Mouse (Mus musculus) thymus, postnatal 0 days (tissue): ENCODE data around the gene Efcab12. TPM values are rescaled to one million over a fixed set of nuclear protein-coding genes. Genes with fewer than 3 reads are reported as not detected.

ENCODE experiments used
- DNase-seq: peaks from one replicate; pipeline ENCODE4 v3.0.0-alpha.2; 2015; ENCODE audit warnings: low spot score
- polyA plus RNA-seq: library from polyadenylated mRNA; unstranded; fragments of >200 nt; fragmentation: Nextera tagmentation; extraction: Ambion mirVana; gene quantifications from 2 replicates; pipeline ENCODE4 v1.2.1, GENCODE M21; 2015

Efcab12 gene
- polyA plus RNA-seq, 1 experiment from 2014 or later: 0.20 TPM

GRCm38 (mm10) chr6:115846640-115847411, 8.6 kb upstream of the Efcab12 start:
- DNase-seq: peak; percentile 79

DNA sequence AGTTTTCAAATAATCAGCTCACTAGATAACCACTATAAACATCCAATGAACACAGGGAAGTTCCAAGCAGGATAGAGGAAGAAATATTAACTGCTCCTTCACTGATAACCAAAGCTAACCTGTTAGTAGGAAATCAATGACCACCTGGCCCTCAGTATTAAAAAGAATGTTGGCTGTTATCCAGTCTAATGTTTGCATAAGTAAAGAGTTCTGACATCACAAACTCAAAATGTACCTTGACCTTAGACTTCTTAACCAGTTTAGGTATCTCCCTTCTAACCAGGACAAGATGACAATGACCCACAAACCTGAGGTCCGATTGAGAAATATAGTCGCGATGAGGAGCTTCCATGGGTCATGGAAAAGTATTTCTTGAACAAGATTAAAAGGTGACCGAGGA, 6.8 kb upstream of the Efcab12 start:
- no peak for DNase-seq

- DNase-seq: peak; percentile 12
Measured at GRCm38 (mm10) chr6:115838745-115839144, 533 bp upstream of the Efcab12 start.

DNA sequence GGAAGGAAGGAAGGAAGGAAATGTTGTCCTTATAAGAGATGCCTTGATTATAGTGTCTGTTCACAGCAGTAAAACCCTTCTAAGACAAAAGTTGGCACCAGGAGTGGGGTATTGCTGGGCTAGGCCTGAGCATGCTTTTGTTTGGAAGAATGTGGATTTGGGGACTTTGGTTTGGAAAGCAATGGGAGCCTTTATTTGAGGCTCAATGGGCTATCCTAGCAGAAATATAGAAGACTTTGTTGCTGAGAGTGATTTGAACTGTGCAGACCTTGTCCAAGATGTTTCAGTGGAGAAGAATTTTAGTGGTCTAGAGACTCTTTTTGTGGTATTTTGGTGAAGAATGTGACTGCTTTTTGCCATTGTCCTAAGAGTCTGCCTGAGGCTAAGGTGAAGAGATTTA, 4.4 kb downstream of the Efcab12 start:
- DNase-seq: no peak

GRCm38 (mm10) chr6:115832152-115832850, 5.9 kb downstream of the Efcab12 start:
- DNase-seq: no peak

DNA sequence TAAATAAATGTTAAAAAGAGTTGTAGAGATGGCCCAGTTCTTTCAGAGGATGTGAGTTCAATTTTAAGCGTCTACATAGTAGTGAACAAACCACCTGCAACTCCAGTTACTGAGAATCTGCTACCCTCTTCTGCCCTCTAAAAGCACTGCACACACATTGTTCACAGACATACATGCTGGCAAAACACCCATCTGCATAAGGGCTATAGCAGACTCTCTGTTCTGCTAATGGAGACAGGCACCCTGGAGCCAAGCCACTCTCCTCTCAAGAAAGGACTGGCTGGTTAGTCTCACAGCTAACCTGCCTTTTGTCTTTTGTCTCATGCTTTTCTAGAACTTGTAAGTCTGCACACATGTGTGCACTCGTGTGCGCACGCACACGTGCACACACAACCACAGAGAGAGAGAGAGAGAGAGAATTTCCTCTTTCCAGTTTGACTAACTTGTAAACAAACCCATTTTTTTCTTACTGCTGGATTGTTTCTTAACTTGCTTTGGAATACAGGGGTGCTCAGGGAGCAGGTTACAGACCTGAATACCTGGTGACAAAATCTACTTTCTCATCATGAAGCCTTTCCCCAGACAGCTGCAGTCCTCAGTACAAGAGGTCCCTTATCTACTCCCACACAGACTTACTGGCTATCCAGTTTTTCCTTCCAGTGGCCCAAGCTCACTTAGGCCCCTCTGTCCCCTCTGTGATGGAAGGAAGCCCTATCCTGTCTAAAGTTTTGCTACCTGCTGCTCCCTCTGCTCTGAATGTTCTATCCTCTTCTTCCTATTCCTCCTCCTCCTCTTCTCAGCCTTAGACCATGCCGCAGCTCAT, 7.2 kb downstream of the Efcab12 start:
- no peak for DNase-seq

DNA sequence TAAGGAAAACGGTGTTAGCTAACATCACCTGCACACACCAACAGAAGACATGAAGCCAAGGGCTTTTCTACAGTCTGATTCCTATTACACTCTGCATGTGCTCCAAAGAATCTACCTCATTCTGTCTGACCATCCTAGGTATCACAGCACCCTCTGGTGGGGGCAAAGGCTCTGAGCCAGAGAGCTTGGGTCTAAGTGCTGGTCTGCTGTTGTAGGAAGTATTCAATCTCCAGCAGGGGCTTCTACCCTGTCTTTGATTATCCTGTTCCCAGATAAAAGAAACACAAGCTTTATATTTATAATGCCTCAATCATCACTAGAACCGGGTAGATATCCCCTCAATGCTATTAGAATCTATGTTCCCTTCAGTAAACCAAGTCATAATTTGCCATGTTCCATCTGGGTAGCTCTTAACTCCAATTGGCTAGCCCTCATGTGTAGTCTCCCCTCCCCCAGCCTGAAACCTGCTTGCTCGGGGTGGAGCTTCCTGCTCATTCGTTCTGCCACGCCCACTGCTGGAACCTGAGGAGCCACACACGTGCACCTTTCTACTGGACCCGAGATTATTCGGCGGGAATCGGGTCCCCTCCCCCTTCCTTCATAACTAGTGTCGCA, 14.3 kb downstream of the Efcab12 start:
- DNase-seq: peak; percentile 90

DNA sequence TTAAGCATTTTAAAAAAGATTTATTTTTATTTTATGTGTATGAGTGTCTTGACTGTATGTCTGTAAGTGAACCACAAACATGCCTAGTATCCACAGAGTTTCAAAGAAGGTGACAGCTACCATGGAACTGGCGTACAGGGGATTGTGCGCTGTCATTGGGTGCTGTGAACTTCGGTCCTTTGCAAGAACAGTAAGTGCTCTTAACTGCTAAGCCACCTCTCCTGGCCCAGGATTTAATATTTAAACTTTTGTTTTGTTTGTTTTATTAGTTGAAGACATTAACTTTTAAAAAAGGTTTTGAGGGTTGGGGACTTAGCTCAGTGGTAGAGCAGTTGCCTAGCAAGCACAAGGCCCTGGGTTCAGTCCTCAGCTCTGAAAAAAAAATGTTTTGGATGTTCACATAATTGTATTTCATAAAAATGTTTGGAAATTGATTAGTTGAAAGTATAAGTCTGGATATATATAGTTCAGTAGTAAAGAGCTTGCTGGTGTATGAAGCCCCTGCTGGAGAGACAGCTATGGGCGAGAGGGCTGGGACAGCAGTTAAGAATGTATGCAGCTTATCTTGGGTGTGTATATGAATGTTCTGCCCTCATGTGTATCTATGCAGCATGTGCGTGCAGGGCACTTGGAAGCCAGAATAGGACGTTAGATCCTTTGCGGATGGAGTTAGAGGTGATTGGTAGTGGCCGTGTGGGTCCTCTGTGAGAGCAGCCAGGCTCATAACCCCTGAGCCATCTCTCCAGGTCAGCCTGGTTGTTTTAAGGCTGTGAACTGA, 16.8 kb downstream of the Efcab12 start:
- no peak for DNase-seq

DNA sequence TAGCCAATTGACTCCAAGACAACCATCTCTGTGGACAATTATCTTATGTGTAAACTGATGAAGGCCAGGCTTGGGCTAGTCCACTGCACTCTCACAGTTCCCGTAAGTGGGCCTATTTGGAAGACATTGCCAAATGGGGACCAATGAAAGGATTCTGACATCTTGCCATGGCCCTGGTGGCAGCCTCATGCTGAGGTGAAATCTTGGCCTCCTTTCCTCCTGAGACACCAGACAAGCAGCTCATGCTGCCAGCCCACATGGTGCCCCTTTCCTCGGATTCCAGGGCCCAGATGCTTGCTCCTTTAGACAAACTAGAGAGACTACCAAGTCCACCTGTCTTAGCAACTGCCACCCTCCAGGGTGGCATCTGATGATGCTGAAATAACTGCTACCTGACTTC, 20.1 kb downstream of the Efcab12 start:
- DNase-seq: no peak

DNA sequence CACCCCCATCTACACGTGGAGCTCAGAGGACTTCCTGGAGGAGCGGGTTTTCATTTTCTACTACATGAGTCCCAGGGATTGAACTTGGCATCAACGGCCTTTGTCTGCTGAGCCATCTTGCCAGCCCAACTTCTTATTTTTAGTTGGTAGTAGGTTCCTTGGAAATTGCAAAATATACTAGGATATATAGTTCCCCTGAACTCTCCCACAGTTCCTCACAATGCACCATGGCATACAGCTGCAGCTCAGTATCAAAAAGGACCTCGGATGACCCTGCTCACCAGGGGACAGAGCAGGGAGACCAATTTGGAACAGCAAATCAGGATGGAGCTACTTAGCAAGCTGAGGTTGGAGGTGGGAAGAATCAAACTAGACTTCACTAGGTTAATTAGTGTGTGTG, 23.2 kb downstream of the Efcab12 start:
- no peak for DNase-seq

DNA sequence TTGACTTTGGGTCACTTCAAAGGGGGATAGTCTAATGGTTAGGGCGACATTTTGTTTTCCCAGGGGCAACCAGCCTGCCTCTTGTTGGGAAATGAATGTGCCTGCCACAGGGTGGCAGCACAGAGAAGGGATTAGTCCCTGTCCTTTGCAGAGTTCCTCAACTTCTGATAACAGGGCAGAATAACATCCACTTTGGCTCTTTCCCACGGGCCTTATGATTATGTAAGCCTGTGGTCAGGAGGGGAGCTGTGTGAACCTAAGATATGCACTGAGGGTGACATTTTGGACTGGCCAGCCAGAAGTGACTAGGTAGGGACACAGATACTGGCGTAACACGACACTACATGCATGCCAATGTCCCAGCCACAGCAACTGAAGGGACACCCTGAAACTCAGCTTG, 24.1 kb downstream of the Efcab12 start:
- DNase-seq: peak; percentile 50

DNA sequence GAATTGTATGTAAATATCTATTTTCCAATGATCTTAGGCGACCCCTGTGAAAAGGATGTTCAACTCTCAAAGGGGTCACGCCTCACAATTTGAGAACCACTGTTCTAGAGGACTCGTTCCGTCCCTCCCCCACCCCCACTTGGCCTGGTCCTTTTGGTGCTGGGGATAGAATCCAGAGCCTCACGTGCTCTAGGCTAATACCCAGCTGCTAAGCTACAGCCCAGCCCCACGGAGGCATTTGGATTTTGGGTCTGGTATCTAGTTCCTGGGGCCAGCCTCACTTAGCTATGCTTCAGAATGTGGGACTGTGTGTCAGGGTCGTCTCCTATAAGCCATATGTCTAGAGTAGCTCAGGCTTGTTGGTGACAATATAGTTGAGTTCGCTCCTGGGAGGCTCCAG, 26.6 kb downstream of the Efcab12 start:
- DNase-seq: no peak

DNA sequence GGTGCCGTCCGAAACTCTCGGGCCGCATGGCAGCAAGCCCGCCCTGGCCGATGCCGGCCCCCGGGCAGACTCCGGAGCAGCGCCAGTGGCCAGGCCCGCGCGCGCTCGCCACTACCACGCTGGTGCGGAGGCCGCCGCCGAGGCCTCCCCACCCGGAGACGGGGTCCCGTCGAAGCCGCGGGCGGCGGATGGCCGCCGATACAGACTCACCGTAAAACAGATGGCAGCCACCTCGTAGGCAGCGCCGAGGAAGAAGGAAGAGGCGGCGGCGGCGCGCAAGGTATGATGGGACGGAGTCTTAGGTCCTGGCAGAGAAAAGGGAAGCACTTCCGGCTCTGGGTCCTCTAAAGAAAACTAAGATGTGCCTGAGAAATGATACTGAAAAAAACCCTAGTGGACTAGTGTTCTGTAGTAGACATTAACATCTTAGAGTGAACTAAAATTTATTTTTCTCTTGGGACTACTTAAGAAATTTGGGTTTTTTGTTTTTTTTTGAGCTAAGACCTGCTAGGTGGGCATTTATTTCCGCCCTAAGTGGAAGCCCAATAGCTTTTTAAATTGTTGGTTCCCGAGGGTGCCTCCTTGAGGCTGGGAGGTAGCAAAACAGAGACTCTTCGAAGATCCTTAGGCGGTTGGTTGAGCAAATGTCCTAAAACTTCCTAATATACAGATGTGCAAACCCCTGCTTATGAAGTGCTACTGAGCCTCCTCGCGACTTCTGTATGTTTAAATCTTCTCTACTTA, 29.6 kb downstream of the Efcab12 start, which contains the start of gene Rpl32:
TSS of gene Rpl32 (minus strand) at position 260 of the 744 bp plus-strand sequence.
- peak; percentile 92 for DNase-seq

GRCm38 (mm10) chr6:115808196-115808487, 30.1 kb downstream of the Efcab12 start:
- DNase-seq: no peak

GRCm38 (mm10) chr6:115807464-115808195, 30.6 kb downstream of the Efcab12 start:
- DNase-seq: peak; percentile 14

GRCm38 (mm10) chr6:115804432-115805192, 33.6 kb downstream of the Efcab12 start:
- no peak for DNase-seq

DNA sequence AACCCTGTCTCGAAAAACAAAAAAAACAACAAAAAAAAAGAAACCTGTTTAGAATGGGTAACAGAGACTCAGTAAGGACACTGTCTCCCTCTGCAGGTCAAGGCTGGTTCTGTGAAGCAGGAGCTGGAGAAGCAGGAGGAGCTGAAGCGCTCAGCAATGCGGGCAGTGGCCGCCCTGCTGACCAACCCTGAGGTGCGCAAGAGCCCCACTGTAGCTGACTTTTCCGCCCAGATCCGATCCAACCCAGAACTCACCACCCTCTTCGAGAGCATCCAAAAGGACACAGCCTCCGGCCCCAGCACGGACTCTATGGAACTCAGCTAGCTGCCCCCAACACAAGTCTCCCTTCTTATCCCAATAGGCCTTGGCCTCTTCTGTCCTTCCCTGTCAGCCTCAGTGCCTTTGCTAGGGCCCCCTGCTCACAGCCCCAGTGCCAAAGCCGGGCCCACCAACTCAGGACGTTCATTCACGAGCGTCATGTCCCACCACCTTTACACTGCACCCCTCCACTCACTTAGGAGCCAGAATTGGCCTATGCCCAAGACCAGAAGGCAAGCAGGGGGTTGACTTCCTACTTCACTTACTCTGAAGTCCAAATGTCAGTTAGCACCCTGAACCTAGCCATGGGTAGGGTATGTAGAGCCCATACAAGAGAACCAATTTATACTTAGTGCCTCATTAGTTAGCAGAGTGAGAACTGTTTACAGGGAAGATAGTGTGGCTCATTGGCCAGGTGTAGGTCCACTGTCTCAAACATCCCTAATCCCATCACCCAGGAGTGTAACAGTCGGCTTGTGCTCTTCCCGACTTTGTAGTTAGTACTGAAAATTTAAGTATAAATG, 34.5 kb downstream of the Efcab12 start:
- DNase-seq: peak; percentile 62

- no peak for DNase-seq
Measured at GRCm38 (mm10) chr6:115801811-115802210, 36.4 kb downstream of the Efcab12 start.
